Mouse (Mus musculus) forebrain, embryonic 13.5 days (tissue): ENCODE measurements at regions not wholly inside any gene's neighbourhood (a gene's known extent, or its start where the extent isn't known, plus 50 kb on each side); places are given as distances from the start of the nearest gene placed in this dataset.

Experiments used
- ATAC-seq: fragments of 200-750 bp; cut with Nextera tagmentation; 2 replicates; pipeline ENCODE4 v1.8.0; 2017
- H3K27ac ChIP-seq: fragments of 300-500 bp; sonication (generic); 2 replicates; pipeline ENCODE4 v1.5.1; 2015; ENCODE audit warnings: inconsistent platforms, mild to moderate bottlenecking, moderate library complexity
- H3K27me3 ChIP-seq: fragments of 300-500 bp; sonication (generic); 2 replicates; pipeline ENCODE4 v1.6.1; 2015; ENCODE audit warnings: mild to moderate bottlenecking, inconsistent platforms
- H3K36me3 ChIP-seq: fragments of 300-500 bp; sonication (generic); 2 replicates; pipeline ENCODE4 v1.6.1; 2015; ENCODE audit warnings: mild to moderate bottlenecking, inconsistent platforms; ENCODE audit not compliant: poor library complexity, severe bottlenecking
- H3K4me1 ChIP-seq: fragments of 300-500 bp; sonication (generic); 2 replicates; pipeline ENCODE4 v1.6.1; 2015; ENCODE audit warnings: inconsistent platforms
- H3K4me2 ChIP-seq: fragments of 300-500 bp; sonication (generic); 2 replicates; pipeline ENCODE4 v1.6.1; 2015; ENCODE audit warnings: inconsistent platforms, mild to moderate bottlenecking, moderate library complexity
- H3K4me3 ChIP-seq: fragments of 300-500 bp; sonication (generic); 2 replicates; pipeline ENCODE4 v1.5.1; 2015; ENCODE audit warnings: mild to moderate bottlenecking, inconsistent platforms
- H3K9ac ChIP-seq: fragments of 300-500 bp; sonication (generic); 2 replicates; pipeline ENCODE4 v1.6.1; 2015; ENCODE audit warnings: mild to moderate bottlenecking, inconsistent platforms
- H3K9me3 ChIP-seq: fragments of 300-500 bp; sonication (generic); replicated peaks from 2 replicates; pipeline ENCODE4 v1.6.1; 2016; ENCODE audit warnings: inconsistent platforms
- WGBS: fragments of 180-500 bp; shearing (Covaris S2); methylation state at CpG from one replicate; pipeline ENCODE4 v1.1.7; 2015; 5-methylcytosine and 5-hydroxymethylcytosine counted together

DNA sequence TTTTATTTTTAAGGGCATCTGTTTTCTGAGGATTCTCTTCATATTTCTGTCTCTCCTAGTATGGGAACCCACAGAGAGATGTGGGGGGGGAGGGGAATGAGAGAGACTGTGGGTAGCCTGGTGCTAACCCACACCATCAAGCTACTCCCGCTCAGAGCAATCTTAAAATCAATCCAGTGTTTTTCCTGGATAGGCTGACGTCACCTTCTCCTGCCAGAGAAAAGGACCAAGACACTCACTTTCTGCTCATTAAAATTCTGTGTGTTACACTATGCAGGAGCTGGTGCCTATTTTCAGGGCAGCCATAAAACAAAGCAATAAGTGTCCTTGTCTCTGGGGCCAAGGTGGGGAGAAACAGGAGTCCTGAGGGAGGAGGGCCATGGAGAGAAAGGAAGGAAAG is 537.3 kb upstream of the Tbl1xr1 start:
- Histone ChIP-seq H3K27me3 (no peaks in the 10 kb centered on the region), H3K9ac (no peak overlapping the region), H3K4me2 (no peak overlapping the region), H3K4me1 (peaks cover 4% of the 10 kb centered on the region; the same call in 1 of the 2 replicates), H3K4me3 (no peak overlapping the region), H3K9me3 (no peaks in the 10 kb centered on the region), H3K36me3 (no peaks in the 10 kb centered on the region), H3K27ac (no peak overlapping the region)
- WGBS, result 47% methylated on average over 2 of the region's 2 CpGs
- ATAC-seq, result no peak

DNA sequence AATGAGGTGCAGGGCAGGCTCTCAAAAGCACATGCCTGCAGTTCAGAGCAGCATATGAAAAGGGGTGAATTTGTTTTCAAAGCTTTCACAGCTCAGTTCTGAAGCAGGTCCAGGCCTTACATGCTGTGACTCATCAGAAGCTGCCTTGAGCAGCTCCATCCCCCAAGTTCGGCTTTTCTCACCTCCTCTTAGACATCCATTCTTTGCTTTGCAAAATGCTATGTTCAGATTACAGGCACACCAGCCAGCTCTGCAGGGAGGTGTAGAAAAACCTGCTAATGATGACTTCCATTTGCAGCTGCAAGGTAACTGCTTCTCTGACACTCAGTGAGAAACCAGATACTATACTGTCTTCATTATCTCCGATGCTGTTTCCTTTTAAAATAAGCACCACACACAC is 532.0 kb upstream of the Tbl1xr1 start:
- H3K9ac ChIP-seq, result no peak overlapping the region
- no peak overlapping the region for H3K4me3 ChIP-seq
- peak; percentile 63 for ATAC-seq
- H3K36me3 ChIP-seq, result no peaks in the 10 kb centered on the region
- no peak overlapping the region for H3K4me2 ChIP-seq
- WGBS, result 45% methylated on average over 2 of the region's 2 CpGs
- no peaks in the 10 kb centered on the region for H3K27me3 ChIP-seq
- H3K4me1 ChIP-seq, result no peaks in the 10 kb centered on the region
- no peak overlapping the region for H3K27ac ChIP-seq
- no peaks in the 10 kb centered on the region for H3K9me3 ChIP-seq

DNA sequence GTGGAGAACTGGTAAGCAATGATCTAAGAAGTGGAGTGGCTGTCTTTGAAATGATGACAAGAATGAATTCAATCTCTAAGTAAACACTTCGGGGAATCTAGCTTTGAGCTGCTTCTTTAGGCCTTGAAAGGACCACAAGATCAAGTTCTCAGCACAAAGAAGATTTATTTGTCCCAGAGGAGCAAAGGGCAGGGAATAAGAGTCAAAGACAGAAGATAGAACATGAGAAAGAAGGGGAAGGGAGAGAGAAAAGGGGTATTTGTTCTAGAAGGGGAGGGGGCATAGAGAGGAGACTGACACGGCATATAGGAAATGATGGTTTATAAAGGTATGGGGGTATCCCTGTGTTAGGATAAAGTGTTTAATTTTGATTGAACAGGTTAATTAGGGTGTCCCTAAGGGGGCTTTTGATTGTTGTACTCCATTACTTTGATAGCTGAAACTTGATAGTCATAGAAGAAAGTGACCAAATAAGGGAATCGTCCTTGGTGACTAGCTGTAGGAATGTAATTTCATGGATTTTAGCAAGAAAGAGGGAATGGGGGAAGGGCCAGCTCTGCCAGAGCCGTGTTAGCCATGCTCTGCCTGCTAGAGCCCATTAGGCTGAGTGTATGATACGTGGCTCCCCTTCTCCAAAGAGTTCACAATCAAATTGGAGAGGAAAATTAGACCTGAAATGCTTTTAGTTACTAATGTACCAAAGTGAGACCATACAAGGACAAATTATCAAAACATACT is 531.1 kb upstream of the Tbl1xr1 start:
- Histone ChIP-seq H3K27me3 (no peaks in the 10 kb centered on the region), H3K9me3 (no peaks in the 10 kb centered on the region), H3K27ac (no peak overlapping the region), H3K36me3 (no peaks in the 10 kb centered on the region), H3K9ac (no peak overlapping the region), H3K4me2 (no peak overlapping the region), H3K4me3 (no peak overlapping the region), H3K4me1 (no peaks in the 10 kb centered on the region)
- no peak for ATAC-seq
- 59% methylated on average over 5 of the region's 5 CpGs for WGBS

DNA sequence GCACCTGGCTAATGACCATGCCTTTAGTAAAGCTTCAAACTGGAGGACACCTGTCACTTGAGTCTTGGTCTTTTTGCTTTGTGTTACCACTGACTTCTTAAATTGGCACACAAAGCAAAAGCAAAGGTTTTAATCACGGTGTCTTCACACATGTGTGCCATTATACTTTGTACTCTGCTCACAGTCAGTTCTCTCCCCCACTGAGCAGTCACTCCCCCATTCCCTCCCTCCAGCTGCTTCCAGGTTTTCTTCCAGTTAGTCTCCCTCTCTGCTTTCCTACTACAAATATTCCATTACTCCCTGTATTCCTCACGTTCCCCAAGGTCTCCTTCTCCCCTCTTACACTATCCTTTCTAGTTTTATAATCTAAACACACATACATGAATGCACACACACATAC is 530.0 kb upstream of the Tbl1xr1 start:
- WGBS, result 40% methylated on average over 2 of the region's 2 CpGs
- no peaks in the 10 kb centered on the region for H3K27me3 ChIP-seq
- H3K9me3 ChIP-seq, result no peaks in the 10 kb centered on the region
- H3K4me2 ChIP-seq, result no peak overlapping the region
- no peak overlapping the region for H3K4me3 ChIP-seq
- H3K27ac ChIP-seq, result no peak overlapping the region
- H3K9ac ChIP-seq, result no peak overlapping the region
- H3K36me3 ChIP-seq, result no peaks in the 10 kb centered on the region
- no peaks in the 10 kb centered on the region for H3K4me1 ChIP-seq
- no peak; the same call in 1 of the 2 replicates for ATAC-seq

DNA sequence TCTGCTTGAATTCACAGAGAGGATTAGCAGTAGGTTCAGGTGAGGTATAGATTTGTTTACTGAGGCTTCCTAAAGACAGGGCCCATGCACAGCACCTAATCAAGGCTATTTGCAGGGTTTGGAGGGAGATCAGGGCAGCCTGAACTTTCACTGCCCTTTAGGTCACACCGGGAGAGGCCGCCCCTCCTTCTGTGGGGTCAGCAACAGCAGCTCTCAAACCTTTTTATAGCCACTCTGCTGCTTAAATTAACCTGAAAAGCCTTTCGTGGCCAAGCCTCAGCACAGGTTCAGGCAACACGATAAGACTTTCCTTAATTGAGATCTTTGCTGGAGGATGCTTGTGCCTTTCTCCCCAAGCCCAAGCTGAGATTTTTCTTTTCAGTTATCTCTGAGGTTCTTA is 526.8 kb upstream of the Tbl1xr1 start:
- Histone ChIP-seq H3K9ac (no peak overlapping the region), H3K4me3 (no peak overlapping the region)
- ATAC-seq, result no peak

DNA sequence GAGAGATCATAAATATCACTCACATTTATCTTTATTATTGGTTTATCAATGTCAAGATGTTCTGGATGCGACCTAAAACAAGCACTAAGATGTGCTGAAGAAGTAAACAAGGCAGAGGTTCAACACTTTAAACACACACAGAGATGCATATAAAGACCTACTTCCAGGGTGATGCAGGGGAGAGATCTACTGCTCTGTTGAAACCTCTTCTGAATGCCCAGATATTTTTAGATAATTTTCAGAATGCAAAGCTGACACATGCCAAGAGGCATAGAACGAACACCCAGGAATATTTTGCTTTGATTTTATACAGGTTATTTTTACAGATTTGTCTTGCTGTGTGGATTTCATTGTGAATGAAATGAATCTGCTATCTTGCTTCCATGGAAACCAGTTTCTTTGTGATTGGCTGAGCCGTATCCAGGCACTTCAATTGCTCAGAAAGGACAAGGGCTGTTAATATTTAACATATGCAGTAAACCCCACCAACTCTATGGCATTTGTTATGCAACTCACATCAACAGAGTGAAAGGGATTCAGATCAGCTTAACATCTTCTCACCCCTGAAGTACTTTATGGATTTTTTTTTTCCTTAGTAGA is 523.2 kb upstream of the Tbl1xr1 start:
- H3K27ac ChIP-seq, result peak overlapping the region; percentile 68
- no peak overlapping the region for H3K4me2 ChIP-seq
- peaks cover 26% of the 10 kb centered on the region for H3K4me1 ChIP-seq
- H3K36me3 ChIP-seq, result no peaks in the 10 kb centered on the region
- WGBS, result 31% methylated on average over 3 of the region's 3 CpGs
- peak; percentile 90 for ATAC-seq
- H3K9me3 ChIP-seq, result no peaks in the 10 kb centered on the region
- no peaks in the 10 kb centered on the region for H3K27me3 ChIP-seq
- no peak overlapping the region for H3K9ac ChIP-seq
- H3K4me3 ChIP-seq, result no peak overlapping the region

More for the DNA sequence above, 526.8 kb upstream of the Tbl1xr1 start:
- no peak overlapping the region for H3K4me2 ChIP-seq
- H3K27me3 ChIP-seq, result no peaks in the 10 kb centered on the region
- no peak overlapping the region for H3K27ac ChIP-seq
- H3K36me3 ChIP-seq, result no peaks in the 10 kb centered on the region
- peaks cover 20% of the 10 kb centered on the region for H3K4me1 ChIP-seq
- H3K9me3 ChIP-seq, result no peaks in the 10 kb centered on the region
- WGBS, result 39% methylated on average over 4 of the region's 4 CpGs

DNA sequence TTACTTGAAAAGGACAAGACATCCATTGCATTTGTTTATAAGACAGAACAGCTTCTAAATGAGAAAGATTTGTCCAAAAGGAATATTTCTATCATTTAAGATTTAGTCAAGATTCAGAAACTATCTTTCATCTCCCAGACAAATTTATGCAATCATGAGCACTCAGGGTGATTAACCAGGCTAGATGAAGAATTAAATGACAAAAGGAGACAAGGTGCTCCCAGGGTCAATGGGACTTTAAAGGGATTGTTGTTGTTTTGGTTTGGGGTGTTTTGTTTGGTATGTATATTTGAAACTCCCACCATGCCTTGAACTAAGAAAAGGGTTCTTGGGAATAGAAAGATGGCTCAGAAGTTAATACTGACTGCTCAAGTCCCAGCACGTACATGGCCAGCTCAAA is 522.6 kb upstream of the Tbl1xr1 start:
- H3K4me2 ChIP-seq, result no peak overlapping the region
- no peaks in the 10 kb centered on the region for H3K27me3 ChIP-seq
- no peak for ATAC-seq
- H3K27ac ChIP-seq, result peak overlapping the region; percentile 68
- no peak overlapping the region for H3K9ac ChIP-seq
- H3K4me1 ChIP-seq, result peaks cover 32% of the 10 kb centered on the region
- no peak overlapping the region for H3K4me3 ChIP-seq
- H3K9me3 ChIP-seq, result no peaks in the 10 kb centered on the region
- H3K36me3 ChIP-seq, result no peaks in the 10 kb centered on the region
- WGBS, result 34% methylated on average over 1 of the region's 1 CpGs

DNA sequence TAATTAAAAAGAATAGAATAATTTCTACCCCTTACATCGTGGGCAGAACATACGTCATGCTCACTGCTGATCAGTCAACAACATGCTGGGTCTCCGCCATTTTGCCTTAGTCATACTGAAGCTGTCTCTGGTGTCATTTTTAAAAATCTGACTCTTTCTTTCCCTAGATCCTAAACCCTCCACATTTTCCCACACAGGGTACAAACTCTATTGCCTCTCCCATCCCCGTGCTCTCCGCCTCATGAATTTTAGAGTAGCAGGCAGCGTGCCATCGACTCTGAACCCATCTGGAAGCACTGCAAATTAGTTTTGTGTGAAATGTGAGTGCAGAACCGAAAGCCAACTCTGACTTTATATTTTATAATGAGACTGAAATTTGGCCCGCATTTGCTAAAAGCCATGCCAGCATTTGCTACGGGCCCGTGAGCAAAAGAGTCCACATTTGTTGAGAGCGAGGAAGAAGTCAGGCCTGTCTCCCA is 518.5 kb upstream of the Tbl1xr1 start:
- WGBS, result 61% methylated on average over 12 of the region's 12 CpGs
- no peaks in the 10 kb centered on the region for H3K27me3 ChIP-seq
- peaks cover 28% of the 10 kb centered on the region for H3K4me1 ChIP-seq
- H3K36me3 ChIP-seq, result no peaks in the 10 kb centered on the region
- H3K4me3 ChIP-seq, result no peak overlapping the region
- no peaks in the 10 kb centered on the region for H3K9me3 ChIP-seq
- H3K27ac ChIP-seq, result peak overlapping the region; percentile 54
- no peak overlapping the region for H3K4me2 ChIP-seq
- peak; percentile 85 for ATAC-seq
- H3K9ac ChIP-seq, result no peak overlapping the region

DNA sequence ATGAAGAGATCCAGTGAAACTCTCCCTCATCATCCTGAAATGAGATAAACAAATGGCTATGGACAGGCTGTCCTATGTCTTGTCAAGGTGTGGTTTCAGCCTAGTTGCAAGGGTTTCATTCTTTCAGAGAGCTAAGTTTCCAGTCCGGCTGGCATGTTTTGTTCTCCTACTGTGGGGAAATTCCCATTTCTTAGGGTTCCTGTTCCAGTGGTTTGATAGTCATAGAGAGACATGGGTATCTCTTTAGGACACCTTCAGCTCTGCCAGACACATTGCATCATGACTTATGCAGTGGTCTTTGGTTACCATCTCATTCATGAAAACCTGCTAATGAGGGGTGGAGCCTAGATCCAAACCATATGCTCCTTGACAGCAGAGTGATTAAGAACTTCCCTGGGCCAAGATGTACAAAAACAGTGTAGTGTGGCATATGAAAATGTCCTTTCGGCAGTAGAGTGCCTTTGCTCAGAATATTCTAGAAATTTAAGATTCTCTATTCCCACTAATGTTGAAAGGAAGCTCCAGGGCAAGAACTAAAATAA is 513.6 kb upstream of the Tbl1xr1 start:
- Histone ChIP-seq H3K4me1 (peaks cover 30% of the 10 kb centered on the region), H3K27me3 (no peaks in the 10 kb centered on the region), H3K9ac (no peak overlapping the region), H3K27ac (no peak overlapping the region), H3K9me3 (no peaks in the 10 kb centered on the region), H3K4me3 (no peak overlapping the region), H3K4me2 (no peak overlapping the region), H3K36me3 (no peaks in the 10 kb centered on the region)
- ATAC-seq, result 0 out of 2 replicates have a peak, but pooled peaks have one; percentile 31
- 81% methylated on average over 2 of the region's 2 CpGs for WGBS

DNA sequence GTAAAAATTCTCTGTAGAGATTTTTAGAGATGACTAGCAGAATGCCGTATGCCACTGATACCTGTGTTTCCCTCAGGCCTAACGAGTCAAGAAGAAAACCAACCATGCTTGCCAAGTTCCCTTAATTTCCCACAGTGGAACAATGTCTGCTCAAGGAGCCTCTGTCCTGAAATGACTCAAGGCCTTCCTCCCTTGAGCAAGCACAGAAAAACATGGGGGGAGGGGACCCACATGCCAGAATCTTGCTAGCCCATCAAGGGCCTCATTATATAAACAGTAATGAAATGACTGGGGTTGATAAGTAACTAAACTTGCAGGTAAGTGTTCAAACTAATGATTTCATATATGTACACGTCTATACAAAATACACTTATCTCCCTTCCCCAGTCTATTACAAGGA is 513.0 kb upstream of the Tbl1xr1 start:
- 45% methylated on average over 3 of the region's 3 CpGs for WGBS
- H3K4me1 ChIP-seq, result peaks cover 24% of the 10 kb centered on the region
- no peak overlapping the region for H3K27ac ChIP-seq
- no peak overlapping the region for H3K4me3 ChIP-seq
- H3K36me3 ChIP-seq, result no peaks in the 10 kb centered on the region
- no peaks in the 10 kb centered on the region for H3K27me3 ChIP-seq
- no peak for ATAC-seq
- H3K4me2 ChIP-seq, result no peak overlapping the region
- no peak overlapping the region for H3K9ac ChIP-seq
- no peaks in the 10 kb centered on the region for H3K9me3 ChIP-seq

DNA sequence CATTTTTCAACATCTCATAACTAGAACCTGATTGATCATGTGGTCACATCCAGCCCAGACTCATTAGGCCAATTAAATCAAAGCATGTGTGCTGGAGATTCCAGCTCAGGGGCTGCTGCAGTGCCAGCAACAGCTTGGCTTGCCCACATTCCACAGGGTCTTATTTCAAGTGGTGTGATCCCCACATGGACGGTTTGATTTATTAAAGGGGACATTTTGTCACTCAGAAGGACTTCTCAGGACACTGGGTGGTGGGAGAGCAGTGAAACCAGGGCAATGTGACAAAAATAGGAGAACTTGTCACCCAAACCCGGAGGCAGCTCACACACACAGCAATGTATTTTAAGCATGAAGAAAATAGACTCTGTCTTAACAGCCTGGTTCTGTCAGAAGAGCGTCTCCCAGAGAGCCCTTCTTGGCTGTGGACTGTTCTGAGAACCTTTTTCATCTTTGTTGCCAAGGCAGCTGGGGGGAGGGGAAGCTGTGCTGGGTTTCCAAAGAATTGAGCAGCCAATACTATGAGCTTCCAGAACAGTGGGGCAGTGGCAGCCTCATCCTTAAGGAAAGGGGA is 512.2 kb upstream of the Tbl1xr1 start:
- peak overlapping the region; percentile 73 for H3K27ac ChIP-seq
- H3K9me3 ChIP-seq, result no peaks in the 10 kb centered on the region

DNA sequence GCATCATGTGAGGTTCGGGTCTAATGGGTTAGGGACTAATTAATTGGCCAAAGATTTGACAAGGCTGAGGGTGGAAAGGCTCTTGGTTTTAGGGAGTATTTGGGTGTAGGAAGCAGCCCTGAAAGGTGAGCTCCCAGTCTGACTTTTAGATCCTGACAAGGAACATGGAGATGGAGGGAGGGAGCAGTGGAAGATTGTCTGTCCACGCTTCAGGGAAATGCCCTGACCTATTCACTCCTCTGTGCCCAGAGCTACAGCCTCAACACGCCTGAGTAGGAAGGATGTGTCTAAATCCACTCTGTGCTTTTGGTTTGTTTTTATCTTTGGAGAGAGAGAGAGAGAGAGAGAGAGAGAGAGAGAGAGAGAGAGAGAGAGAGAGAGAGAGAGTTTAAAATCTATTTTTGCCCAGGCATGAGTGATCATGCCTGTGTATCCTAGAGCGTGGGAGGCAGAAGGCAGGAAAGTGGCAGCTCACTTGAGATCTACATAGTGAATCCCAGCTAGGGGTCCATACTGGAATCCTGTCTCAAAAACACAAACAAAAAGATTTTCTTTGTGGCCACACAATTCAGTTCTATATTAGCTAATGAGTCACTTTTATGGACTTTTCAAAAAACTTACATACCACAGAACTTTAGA is 511.5 kb upstream of the Tbl1xr1 start:
- WGBS, result 49% methylated on average over 4 of the region's 4 CpGs
- H3K4me2 ChIP-seq, result no peak overlapping the region
- H3K4me3 ChIP-seq, result no peak overlapping the region
- H3K9me3 ChIP-seq, result no peaks in the 10 kb centered on the region
- H3K27me3 ChIP-seq, result no peaks in the 10 kb centered on the region
- ATAC-seq, result no peak
- H3K9ac ChIP-seq, result no peak overlapping the region
- no peaks in the 10 kb centered on the region for H3K36me3 ChIP-seq
- peak overlapping the region; percentile 73 for H3K27ac ChIP-seq
- H3K4me1 ChIP-seq, result peaks cover 19% of the 10 kb centered on the region

More for the DNA sequence above, 512.2 kb upstream of the Tbl1xr1 start:
- Histone ChIP-seq H3K36me3 (no peaks in the 10 kb centered on the region), H3K4me1 (peaks cover 19% of the 10 kb centered on the region), H3K4me3 (no peak overlapping the region), H3K4me2 (peak overlapping the region; percentile 16; the same call in 1 of the 2 replicates), H3K9ac (no peak overlapping the region), H3K27me3 (no peaks in the 10 kb centered on the region)
- WGBS, result 8% methylated on average over 3 of the region's 3 CpGs
- peak; percentile 89 for ATAC-seq
